ENCODE assay signal across 21 mouse cellular contexts in the genomic region with DNA sequence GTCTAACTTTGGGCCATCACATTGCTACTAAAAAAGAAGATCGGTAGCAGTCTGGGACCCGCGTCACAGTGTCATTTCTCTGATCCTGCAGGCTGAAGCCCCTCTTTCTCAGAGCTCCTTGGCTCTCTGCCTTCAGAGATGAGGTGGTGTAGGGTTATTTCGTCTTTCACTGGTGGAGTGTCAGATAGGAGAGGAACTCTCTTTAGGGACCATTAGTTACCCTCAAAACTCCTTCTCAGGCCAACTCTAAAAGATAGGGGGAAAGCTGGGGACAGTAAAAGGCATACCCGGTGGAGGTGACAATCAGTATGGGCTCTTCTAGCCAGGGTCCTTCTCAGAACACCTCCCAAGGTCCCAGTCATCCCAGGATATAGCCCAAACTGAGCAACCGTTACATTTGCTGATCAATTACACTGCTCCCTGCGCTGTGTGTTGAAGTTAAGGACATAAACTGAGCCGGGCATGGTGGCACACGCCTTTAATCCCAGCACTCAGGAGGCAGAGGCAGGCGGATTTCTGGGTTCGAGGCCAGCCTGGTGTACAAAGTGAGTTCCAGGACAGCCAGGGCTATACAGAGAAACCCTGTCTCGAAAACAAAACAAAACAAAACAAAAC. TPM values are rescaled to one million over a fixed set of nuclear protein-coding genes. Genes with fewer than 3 reads are reported as not detected.
DNase-seq lines count a peak whose midpoint lies in the region; ATAC-seq and TF ChIP-seq lines count a peak whose summit lies in the region.
"Had no signal": no experiment of that assay in that cellular context is flagged by ENCODE, and none has a peak within 500 bp of the region (broad histone marks: within the 10 kb centered on the region; RNA-seq: fewer than 3 reads in every experiment).

No protein-coding gene starts in this region.

- peaks cover 39% of the 10 kb centered on the region for H3K27me3 ChIP-seq in heart, embryonic 13.5 days (replicated peaks)
- H3K27me3 ChIP-seq in lung, postnatal 0 days (replicated peaks; ENCODE audit: insufficient read depth, low read length), result no peaks in the 10 kb centered on the region
- peaks cover 45% of the 10 kb centered on the region for H3K27me3 ChIP-seq in liver, embryonic 12.5 days (replicated peaks)
- no peaks in the 10 kb centered on the region for H3K27me3 ChIP-seq in hindbrain, embryonic 14.5 days (ENCODE audit: control insufficient read depth, insufficient read depth, low read length)
- H3K27me3 ChIP-seq: hindbrain, embryonic 13.5 days; midbrain, embryonic 12.5 days; neural tube, embryonic 15.5 days; stomach, embryonic 15.5 days had no signal

- ATAC-seq in heart, embryonic 13.5 days (ENCODE audit: extremely low read depth, insufficient number of reproducible peaks, low FRiP score, low TSS enrichment), result no peak
- ATAC-seq in lung, postnatal 0 days, result no peak
- ATAC-seq in liver, embryonic 12.5 days, result peak; percentile 41
- peak; percentile 60 for ATAC-seq in megakaryocyte-erythroid progenitor cell, adult 5-6 weeks (replicated peaks; ENCODE audit: low FRiP score, low TSS enrichment, poor library complexity, severe bottlenecking)
- no peak for ATAC-seq in hindbrain, embryonic 14.5 days (ENCODE audit: low FRiP score)

- TF ChIP-seq CTCF in lung, postnatal 0 days (IDR thresholded peaks at IDR 0.05), result no peak

- no peak overlapping the region for H3K27ac ChIP-seq in heart, embryonic 13.5 days (replicated peaks)
- no peak overlapping the region for H3K27ac ChIP-seq in lung, postnatal 0 days (ENCODE audit: low read length)
- H3K27ac ChIP-seq in liver, embryonic 12.5 days, result peak overlapping the region; percentile 82
- H3K27ac ChIP-seq in hindbrain, embryonic 14.5 days, result no peak overlapping the region
- H3K27ac ChIP-seq: embryonic facial prominence, embryonic 15.5 days; hindbrain, embryonic 13.5 days; midbrain, embryonic 12.5 days; neural tube, embryonic 15.5 days; stomach, embryonic 15.5 days had no signal

- no peaks in the 10 kb centered on the region for H3K36me3 ChIP-seq in heart, embryonic 13.5 days
- H3K36me3 ChIP-seq in lung, postnatal 0 days (ENCODE audit: insufficient read depth, low read length), result no peaks in the 10 kb centered on the region; the same call in 1 of the 2 replicates
- no peaks in the 10 kb centered on the region for H3K36me3 ChIP-seq in liver, embryonic 12.5 days
- H3K36me3 ChIP-seq in hindbrain, embryonic 14.5 days (replicated peaks; ENCODE audit: control insufficient read depth, insufficient read depth), result no peaks in the 10 kb centered on the region
- H3K36me3 ChIP-seq: embryonic facial prominence, embryonic 15.5 days; hindbrain, embryonic 13.5 days; midbrain, embryonic 12.5 days; neural tube, embryonic 15.5 days; stomach, embryonic 15.5 days had no signal

- no peaks in the 10 kb centered on the region for H3K9me3 ChIP-seq in heart, embryonic 13.5 days
- H3K9me3 ChIP-seq in lung, postnatal 0 days (ENCODE audit: low read length), result no peaks in the 10 kb centered on the region
- no peaks in the 10 kb centered on the region for H3K9me3 ChIP-seq in liver, embryonic 12.5 days (replicated peaks)
- no peaks in the 10 kb centered on the region for H3K9me3 ChIP-seq in hindbrain, embryonic 14.5 days (ENCODE audit: control insufficient read depth, low read length)
- H3K9me3 ChIP-seq: embryonic facial prominence, embryonic 15.5 days; hindbrain, embryonic 13.5 days; midbrain, embryonic 12.5 days; neural tube, embryonic 15.5 days; stomach, embryonic 15.5 days had no signal

- DNase-seq in heart, postnatal 4 days, result no peak
- DNase-seq in lung, postnatal 0 days (ENCODE audit: low spot score), result no peak
- no peak for DNase-seq in lung, postnatal 10 days
- DNase-seq in ovary, adult 18-20 months (ENCODE audit: low spot score), result no peak
- DNase-seq in hindbrain, embryonic 14.5 days (ENCODE audit: low spot score), result no peak
- DNase-seq: adrenal gland, adult 8-10 months; cerebellum, adult 2 months; forebrain, postnatal 0 days; gastrocnemius, postnatal 10 days; kidney, adult 11 months; kidney, postnatal 10 days; lung, adult 2 months; spleen, adult 18-20 months had no signal

- H3K9ac ChIP-seq in heart, embryonic 13.5 days, result no peak overlapping the region
- no peak overlapping the region for H3K9ac ChIP-seq in lung, postnatal 0 days (replicated peaks; ENCODE audit: low read depth)
- H3K9ac ChIP-seq in liver, embryonic 12.5 days, result peak overlapping the region; percentile 45
- no peak overlapping the region for H3K9ac ChIP-seq in hindbrain, embryonic 14.5 days
- H3K9ac ChIP-seq: embryonic facial prominence, embryonic 15.5 days; forebrain, postnatal 0 days; hindbrain, embryonic 13.5 days; neural tube, embryonic 15.5 days; stomach, embryonic 15.5 days had no signal

- TF ChIP-seq EP300 in lung, postnatal 0 days (IDR thresholded peaks at IDR 0.05), result no peak

- 66% methylated on average over 12 of the region's 12 CpGs for WGBS in heart, embryonic 13.5 days
- WGBS in lung, postnatal 0 days, result 76% methylated on average over 12 of the region's 12 CpGs
- WGBS in liver, embryonic 12.5 days (ENCODE audit: insufficient replicate concordance), result 31% methylated on average over 12 of the region's 12 CpGs
- WGBS in hindbrain, embryonic 14.5 days, result 88% methylated on average over 12 of the region's 12 CpGs

- peak overlapping the region; percentile 56 for H3K4me2 ChIP-seq in heart, embryonic 13.5 days
- 0 out of 2 replicates have a peak overlapping the region, but pooled peaks have one; percentile 1 for H3K4me2 ChIP-seq in lung, postnatal 0 days (replicated peaks; ENCODE audit: low read depth, low read length)
- peak overlapping the region; percentile 62 for H3K4me2 ChIP-seq in liver, embryonic 12.5 days
- H3K4me2 ChIP-seq in hindbrain, embryonic 14.5 days (replicated peaks), result no peak overlapping the region
- H3K4me2 ChIP-seq: embryonic facial prominence, embryonic 15.5 days; hindbrain, embryonic 13.5 days; midbrain, embryonic 12.5 days; neural tube, embryonic 15.5 days; stomach, embryonic 15.5 days had no signal

- no peak overlapping the region for H3K4me3 ChIP-seq in heart, embryonic 13.5 days
- H3K4me3 ChIP-seq in lung, postnatal 0 days (ENCODE audit: low read depth, low read length), result no peak overlapping the region
- peak overlapping the region; percentile 30 for H3K4me3 ChIP-seq in liver, embryonic 12.5 days
- H3K4me3 ChIP-seq in hindbrain, embryonic 14.5 days (replicated peaks; ENCODE audit: low read length), result no peak overlapping the region
- H3K4me3 ChIP-seq: embryonic facial prominence, embryonic 15.5 days; hindbrain, embryonic 13.5 days; midbrain, embryonic 12.5 days; neural tube, embryonic 15.5 days; stomach, embryonic 15.5 days had no signal

- peaks cover 42% of the 10 kb centered on the region for H3K4me1 ChIP-seq in heart, embryonic 13.5 days
- H3K4me1 ChIP-seq in lung, postnatal 0 days (ENCODE audit: insufficient read depth, low read depth, low read length), result peaks cover 4% of the 10 kb centered on the region; the same call in 1 of the 2 replicates
- peaks cover 79% of the 10 kb centered on the region for H3K4me1 ChIP-seq in liver, embryonic 12.5 days
- H3K4me1 ChIP-seq in hindbrain, embryonic 14.5 days (replicated peaks; ENCODE audit: control insufficient read depth, insufficient read depth, low read length), result no peaks in the 10 kb centered on the region; the same call in none of the 2 replicates

RNA-seq across cellular contexts. Expression of a gene that starts 21.0 kb away (rescaled TPM):
- polyA plus RNA-seq in heart, embryonic 13.5 days (2015; fragmentation: Nextera tagmentation; extraction: Ambion mirVana), result 1.1 TPM in 2 replicates
- 10 to 100 TPM; 24.0 to 24.7 TPM for total RNA-seq in heart, postnatal 4 days (2021)
- polyA plus RNA-seq in lung, postnatal 0 days (2015; fragmentation: Nextera tagmentation; extraction: Ambion mirVana), result 3.9 and 19.7 TPM in 2 replicates
- polyA plus RNA-seq in liver, embryonic 12.5 days (2016; fragmentation: Nextera tagmentation; extraction: Ambion mirVana), result 1.5 and 1.6 TPM in 2 replicates
- 3.4 and 4.0 TPM in 2 replicates for total RNA-seq in megakaryocyte-erythroid progenitor cell, adult 5-6 weeks (2014; fragmentation: Nextera tagmentation)
- 2.3 and 6.4 TPM in 2 replicates for total RNA-seq in megakaryocyte-erythroid progenitor cell, adult 5-6 weeks (2017)
- polyA plus RNA-seq in hindbrain, embryonic 14.5 days (2014; fragmentation: Nextera tagmentation; extraction: Ambion mirVana), result 5.3 and 6.0 TPM in 2 replicates

Comparison
In these comparisons a context has a peak if more than half of its experiments do, and no peak if none do; other contexts are left out.
1. ATAC-seq: peak in liver, embryonic 12.5 days (single experiment) and megakaryocyte-erythroid progenitor cell, adult 5-6 weeks (single experiment); none in heart, embryonic 13.5 days (single experiment), lung, postnatal 0 days (single experiment) and hindbrain, embryonic 14.5 days (single experiment).